Mouse (Mus musculus) embryo, embryonic 10 days (tissue): ENCODE results near the gene Hist1h3a.

Experiments used
- DNase-seq: peaks from one replicate; pipeline ENCODE4 v3.0.0-alpha.2; 2015; ENCODE audit warnings: low spot score

The Hist1h3a gene

GRCm38 (mm10) chr13:23757921-23758320, 4.3 kb downstream of the Hist1h3a start:
- no peak for DNase-seq

- DNase-seq = peak; percentile 76
Observed at GRCm38 (mm10) chr13:23757211-23757773, 4.9 kb downstream of the Hist1h3a start.

- DNase-seq = peak; percentile 94
Observed at GRCm38 (mm10) chr13:23756790-23757189, 5.4 kb downstream of the Hist1h3a start, which contains the start of gene Hist1h4b. Hist1h4b (plus strand) TSS chr13:23757013.

GRCm38 (mm10) chr13:23755000-23755399, 7.2 kb downstream of the Hist1h3a start:
- DNase-seq = no peak

GRCm38 (mm10) chr13:23753314-23754078, 8.7 kb downstream of the Hist1h3a start:
- no peak for DNase-seq

- peak; percentile 42 for DNase-seq
Observed at GRCm38 (mm10) chr13:23752742-23753172, 9.4 kb downstream of the Hist1h3a start.

- DNase-seq = peak; percentile 97
Observed at GRCm38 (mm10) chr13:23752067-23752741, 10.0 kb downstream of the Hist1h3a start, which contains the start of gene Hist1h3b. Hist1h3b (plus strand) TSS chr13:23752267.

GRCm38 (mm10) chr13:23751478-23751956, 10.7 kb downstream of the Hist1h3a start:
- peak; percentile 66 for DNase-seq

GRCm38 (mm10) chr13:23750839-23751477, 11.2 kb downstream of the Hist1h3a start, which contains the start of gene Hist1h2ab:
Hist1h2ab (plus strand) TSS chr13:23751126.
- DNase-seq = peak; percentile 80

GRCm38 (mm10) chr13:23749563-23750121, 12.5 kb downstream of the Hist1h3a start:
- DNase-seq = no peak

- DNase-seq = peak; percentile 52
Observed at GRCm38 (mm10) chr13:23747892-23748288, 14.3 kb downstream of the Hist1h3a start.

- peak; percentile 60 for DNase-seq
Observed at GRCm38 (mm10) chr13:23747081-23747891, 14.9 kb downstream of the Hist1h3a start.

- peak; percentile 91 for DNase-seq
Observed at GRCm38 (mm10) chr13:23746201-23747080, 15.7 kb downstream of the Hist1h3a start, which contains the start of gene Hist1h2bb. Hist1h2bb (plus strand) TSS chr13:23746734.

- DNase-seq = peak; percentile 87
Observed at GRCm38 (mm10) chr13:23745381-23746161, 16.6 kb downstream of the Hist1h3a start, which contains the start of gene Hist1h3c. Hist1h3c (minus strand) TSS chr13:23745602.

- peak; percentile 59 for DNase-seq
Observed at GRCm38 (mm10) chr13:23744421-23745380, 17.5 kb downstream of the Hist1h3a start.

- peak; percentile 65 for DNase-seq
Observed at GRCm38 (mm10) chr13:23743963-23744362, 18.2 kb downstream of the Hist1h3a start.

GRCm38 (mm10) chr13:23743215-23743614, 19.0 kb downstream of the Hist1h3a start:
- DNase-seq = no peak

- no peak for DNase-seq
Observed at GRCm38 (mm10) chr13:23742007-23742406, 20.2 kb downstream of the Hist1h3a start.
